Mouse (Mus musculus) forebrain, embryonic 13.5 days (tissue): ENCODE data around the gene Rsph10b. TPM values are rescaled to one million over a fixed set of nuclear protein-coding genes. Genes with fewer than 3 reads are reported as not detected.

Source experiments
- ATAC-seq: fragments of 200-750 bp; cut with Nextera tagmentation; 2 replicates; pipeline ENCODE4 v1.8.0; 2017
- H3K27ac ChIP-seq: fragments of 300-500 bp; sonication (generic); 2 replicates; pipeline ENCODE4 v1.5.1; 2015; ENCODE audit warnings: inconsistent platforms, mild to moderate bottlenecking, moderate library complexity
- H3K27me3 ChIP-seq: fragments of 300-500 bp; sonication (generic); 2 replicates; pipeline ENCODE4 v1.6.1; 2015; ENCODE audit warnings: mild to moderate bottlenecking, inconsistent platforms
- H3K36me3 ChIP-seq: fragments of 300-500 bp; sonication (generic); 2 replicates; pipeline ENCODE4 v1.6.1; 2015; ENCODE audit warnings: mild to moderate bottlenecking, inconsistent platforms; ENCODE audit not compliant: poor library complexity, severe bottlenecking
- H3K4me1 ChIP-seq: fragments of 300-500 bp; sonication (generic); 2 replicates; pipeline ENCODE4 v1.6.1; 2015; ENCODE audit warnings: inconsistent platforms
- H3K4me2 ChIP-seq: fragments of 300-500 bp; sonication (generic); 2 replicates; pipeline ENCODE4 v1.6.1; 2015; ENCODE audit warnings: inconsistent platforms, mild to moderate bottlenecking, moderate library complexity
- H3K4me3 ChIP-seq: fragments of 300-500 bp; sonication (generic); 2 replicates; pipeline ENCODE4 v1.5.1; 2015; ENCODE audit warnings: mild to moderate bottlenecking, inconsistent platforms
- H3K9ac ChIP-seq: fragments of 300-500 bp; sonication (generic); 2 replicates; pipeline ENCODE4 v1.6.1; 2015; ENCODE audit warnings: mild to moderate bottlenecking, inconsistent platforms
- H3K9me3 ChIP-seq: fragments of 300-500 bp; sonication (generic); replicated peaks from 2 replicates; pipeline ENCODE4 v1.6.1; 2016; ENCODE audit warnings: inconsistent platforms
- WGBS: fragments of 180-500 bp; shearing (Covaris S2); methylation state at CpG from one replicate; pipeline ENCODE4 v1.1.7; 2015; 5-methylcytosine and 5-hydroxymethylcytosine counted together
- polyA plus RNA-seq: library from polyadenylated mRNA; unstranded; fragments of >200 nt; fragmentation: Nextera tagmentation; extraction: Ambion mirVana; gene quantifications from 2 replicates; pipeline ENCODE4 v1.2.1, GENCODE M21; 2015

Rsph10b gene
- polyA plus RNA-seq, 1 experiment from 2014 or later: 2.1 TPM

GRCm38 (mm10) chr5:143916221-143916620 is 16.6 kb upstream of the Rsph10b start:
- Histone ChIP-seq H3K4me3 (no peak overlapping the region), H3K9me3 (no peaks in the 10 kb centered on the region), H3K9ac (no peak overlapping the region), H3K27me3 (no peaks in the 10 kb centered on the region), H3K27ac (no peak overlapping the region), H3K36me3 (peaks cover 65% of the 10 kb centered on the region), H3K4me2 (no peak overlapping the region), H3K4me1 (peaks cover under 1% of the 10 kb centered on the region; the same call in 1 of the 2 replicates)
- no peak for ATAC-seq
- WGBS: 91% methylated on average over 9 of the region's 9 CpGs

- Histone ChIP-seq H3K36me3 (peaks cover 74% of the 10 kb centered on the region), H3K27me3 (no peaks in the 10 kb centered on the region), H3K27ac (no peak overlapping the region), H3K9ac (no peak overlapping the region), H3K4me3 (no peak overlapping the region), H3K4me1 (no peaks in the 10 kb centered on the region), H3K4me2 (no peak overlapping the region), H3K9me3 (no peaks in the 10 kb centered on the region)
- ATAC-seq: no peak
- 49% methylated on average over 5 of the region's 5 CpGs for WGBS
Measured at GRCm38 (mm10) chr5:143917418-143917817, 15.4 kb upstream of the Rsph10b start.

- H3K9ac ChIP-seq: no peak overlapping the region
- peaks cover 79% of the 10 kb centered on the region for H3K36me3 ChIP-seq
- 90% methylated on average over 3 of the region's 3 CpGs for WGBS
- ATAC-seq: no peak
- H3K4me3 ChIP-seq: no peak overlapping the region
- H3K27me3 ChIP-seq: no peaks in the 10 kb centered on the region
- H3K9me3 ChIP-seq: no peaks in the 10 kb centered on the region
- no peaks in the 10 kb centered on the region for H3K4me1 ChIP-seq
- H3K4me2 ChIP-seq: no peak overlapping the region
- no peak overlapping the region for H3K27ac ChIP-seq
Measured at GRCm38 (mm10) chr5:143918120-143918519, 14.7 kb upstream of the Rsph10b start.

- WGBS: 91% methylated on average over 6 of the region's 6 CpGs
- Histone ChIP-seq H3K9me3 (no peaks in the 10 kb centered on the region), H3K27ac (no peak overlapping the region), H3K4me1 (no peaks in the 10 kb centered on the region), H3K36me3 (peaks cover 85% of the 10 kb centered on the region), H3K4me3 (no peak overlapping the region), H3K27me3 (no peaks in the 10 kb centered on the region), H3K9ac (no peak overlapping the region), H3K4me2 (no peak overlapping the region)
- no peak for ATAC-seq
Measured at GRCm38 (mm10) chr5:143924781-143925452, 7.9 kb upstream of the Rsph10b start.

- 95% methylated on average over 8 of the region's 8 CpGs for WGBS
- no peak within 1 kb of the TSS for H3K4me3 ChIP-seq
- H3K9ac ChIP-seq: no peak within 1 kb of the TSS
- H3K36me3 ChIP-seq: peaks cover 85% of the 10 kb centered on the region
- H3K4me1 ChIP-seq: 0 out of 2 replicates have a peak, but pooled peaks cover 2% of the 10 kb centered on the region
- ATAC-seq: no peak
- H3K27ac ChIP-seq: no peak within 1 kb of the TSS
- no peaks in the 10 kb centered on the region for H3K27me3 ChIP-seq
- no peak within 1 kb of the TSS for H3K4me2 ChIP-seq
- H3K9me3 ChIP-seq: no peaks in the 10 kb centered on the region
Measured at GRCm38 (mm10) chr5:143927875-143928274, 5.0 kb upstream of the Rsph10b start, which contains the start of gene Gm42421. Gene Gm42421, plus strand, starts transcription at chr5:143928175.

GRCm38 (mm10) chr5:143929291-143929690 is 3.5 kb upstream of the Rsph10b start:
- Histone ChIP-seq H3K27ac (no peak overlapping the region), H3K27me3 (no peaks in the 10 kb centered on the region), H3K9ac (no peak overlapping the region), H3K4me3 (no peak overlapping the region), H3K36me3 (peaks cover 72% of the 10 kb centered on the region), H3K4me1 (0 out of 2 replicates have a peak, but pooled peaks cover 4% of the 10 kb centered on the region), H3K4me2 (no peak overlapping the region), H3K9me3 (no peaks in the 10 kb centered on the region)
- ATAC-seq: no peak
- 94% methylated on average over 4 of the region's 4 CpGs for WGBS

- 96% methylated on average over 12 of the region's 12 CpGs for WGBS
- no peaks in the 10 kb centered on the region for H3K9me3 ChIP-seq
- no peak overlapping the region for H3K27ac ChIP-seq
- ATAC-seq: no peak
- H3K4me2 ChIP-seq: no peak overlapping the region
- H3K36me3 ChIP-seq: peaks cover 58% of the 10 kb centered on the region
- H3K27me3 ChIP-seq: no peaks in the 10 kb centered on the region
- H3K4me3 ChIP-seq: no peak overlapping the region
- 0 out of 2 replicates have a peak, but pooled peaks cover 4% of the 10 kb centered on the region for H3K4me1 ChIP-seq
- no peak overlapping the region for H3K9ac ChIP-seq
Measured at GRCm38 (mm10) chr5:143930656-143931055, 2.2 kb upstream of the Rsph10b start.

- ATAC-seq: no peak
- Histone ChIP-seq H3K27me3 (no peaks in the 10 kb centered on the region), H3K36me3 (peaks cover 44% of the 10 kb centered on the region), H3K9me3 (no peaks in the 10 kb centered on the region), H3K4me1 (0 out of 2 replicates have a peak, but pooled peaks cover 4% of the 10 kb centered on the region), H3K9ac (no peak overlapping the region), H3K27ac (no peak overlapping the region), H3K4me2 (no peak overlapping the region), H3K4me3 (no peak overlapping the region)
- 85% methylated on average over 6 of the region's 6 CpGs for WGBS
Measured at GRCm38 (mm10) chr5:143931863-143932580, 813 bp upstream of the Rsph10b start.

- H3K9ac ChIP-seq: no peak overlapping the region
- peaks cover 38% of the 10 kb centered on the region for H3K36me3 ChIP-seq
- H3K4me1 ChIP-seq: 0 out of 2 replicates have a peak, but pooled peaks cover 4% of the 10 kb centered on the region
- no peak overlapping the region for H3K4me3 ChIP-seq
- H3K9me3 ChIP-seq: no peaks in the 10 kb centered on the region
- H3K27me3 ChIP-seq: no peaks in the 10 kb centered on the region
- no peak overlapping the region for H3K27ac ChIP-seq
- ATAC-seq: no peak
- H3K4me2 ChIP-seq: no peak overlapping the region
- 87% methylated on average over 11 of the region's 11 CpGs for WGBS
Measured at GRCm38 (mm10) chr5:143933414-143933813, 579 bp downstream of the Rsph10b start.

GRCm38 (mm10) chr5:143933875-143934274 is 1.0 kb downstream of the Rsph10b start:
- WGBS: 91% methylated on average over 1 of the region's 1 CpGs
- 0 out of 2 replicates have a peak, but pooled peaks cover 4% of the 10 kb centered on the region for H3K4me1 ChIP-seq
- ATAC-seq: no peak

GRCm38 (mm10) chr5:143936156-143936555 is 3.3 kb downstream of the Rsph10b start:
- Histone ChIP-seq H3K4me2 (no peak overlapping the region), H3K27me3 (no peaks in the 10 kb centered on the region), H3K9ac (no peak overlapping the region), H3K36me3 (peaks cover 12% of the 10 kb centered on the region; the same call in 1 of the 2 replicates), H3K4me3 (no peak overlapping the region), H3K4me1 (0 out of 2 replicates have a peak, but pooled peaks cover 4% of the 10 kb centered on the region), H3K27ac (no peak overlapping the region), H3K9me3 (no peaks in the 10 kb centered on the region)
- ATAC-seq: no peak
- 85% methylated on average over 9 of the region's 9 CpGs for WGBS

More at GRCm38 (mm10) chr5:143933875-143934274, 1.0 kb downstream of the Rsph10b start:
- H3K9me3 ChIP-seq: no peaks in the 10 kb centered on the region
- H3K27ac ChIP-seq: no peak overlapping the region
- no peak overlapping the region for H3K9ac ChIP-seq
- no peak overlapping the region for H3K4me3 ChIP-seq
- no peak overlapping the region for H3K4me2 ChIP-seq
- H3K27me3 ChIP-seq: no peaks in the 10 kb centered on the region
- peaks cover 34% of the 10 kb centered on the region for H3K36me3 ChIP-seq

GRCm38 (mm10) chr5:143941588-143941987 is 8.8 kb downstream of the Rsph10b start:
- Histone ChIP-seq H3K36me3 (no peaks in the 10 kb centered on the region), H3K27ac (no peak overlapping the region), H3K4me3 (no peak overlapping the region), H3K27me3 (no peaks in the 10 kb centered on the region), H3K4me2 (no peak overlapping the region), H3K4me1 (no peaks in the 10 kb centered on the region), H3K9ac (no peak overlapping the region), H3K9me3 (no peaks in the 10 kb centered on the region)
- 21% methylated on average over 9 of the region's 10 CpGs for WGBS
- ATAC-seq: no peak
